Mouse (Mus musculus): ENCODE data around the gene Zfp668. TPM values are rescaled to one million over a fixed set of nuclear protein-coding genes. Genes with fewer than 3 reads are reported as not detected.
"Not testable (repeated sequence)": the region's sequence is repeated elsewhere in the genome, so short reads cannot be mapped to it uniquely, and the experiment has no call there.

The Zfp668 gene
- polyA plus RNA-seq, 1 experiment = 31.7 TPM

DNA sequence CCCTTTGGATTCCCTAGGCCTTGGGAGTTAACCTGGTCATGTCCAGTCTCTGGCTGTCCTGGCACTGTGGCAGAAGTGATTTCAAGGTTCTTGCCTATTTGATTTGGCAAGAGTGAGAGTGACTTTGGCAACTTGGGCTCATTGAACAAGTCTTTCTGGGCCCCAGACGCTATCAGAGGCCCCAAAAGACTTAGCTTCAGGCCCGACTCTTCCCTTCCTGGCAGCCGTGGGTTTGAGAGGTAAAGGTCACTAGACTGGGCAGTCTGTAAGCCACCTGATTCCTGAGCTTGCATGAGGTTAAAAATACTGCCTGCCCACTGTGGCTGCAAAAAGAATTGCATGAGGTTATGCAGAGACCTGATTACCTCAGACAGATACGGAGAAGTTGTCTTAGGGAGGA is 32.0 kb upstream of the Zfp668 start:
- no peak for DNase-seq (ENCODE audit: low read depth)

GRCm38 (mm10) chr7:127907939-127908338 is 31.3 kb upstream of the Zfp668 start:
- TF ChIP-seq POLR2A (IDR thresholded peaks at IDR 0.05; ENCODE audit: borderline replicate concordance, extremely low read depth, insufficient read depth, insufficient read length, poor library complexity, severe bottlenecking) (no peak), CTCF (IDR thresholded peaks at IDR 0.05; ENCODE audit: borderline replicate concordance, extremely low read depth, insufficient read depth, insufficient read length) (no peak)
- DNase-seq (ENCODE audit: low read depth) = no peak

More for the DNA sequence above, 32.0 kb upstream of the Zfp668 start:
- TF ChIP-seq POLR2A (IDR thresholded peaks at IDR 0.05; ENCODE audit: borderline replicate concordance, extremely low read depth, insufficient read depth, insufficient read length, poor library complexity, severe bottlenecking) = no peak
- TF ChIP-seq CTCF (IDR thresholded peaks at IDR 0.05; ENCODE audit: borderline replicate concordance, extremely low read depth, insufficient read depth, insufficient read length) = no peak

GRCm38 (mm10) chr7:127903971-127904796 is 27.6 kb upstream of the Zfp668 start, which contains the start of gene Bckdk:
Bckdk (plus strand) TSS chr7:127904082.
- peak; percentile 59; the same call in 1 of the 2 replicates for TF ChIP-seq POLR2A (IDR thresholded peaks at IDR 0.05; ENCODE audit: borderline replicate concordance, extremely low read depth, insufficient read depth, insufficient read length, poor library complexity, severe bottlenecking)
- peak; percentile 12; the same call in 1 of the 2 replicates for TF ChIP-seq CTCF (IDR thresholded peaks at IDR 0.05; ENCODE audit: borderline replicate concordance, extremely low read depth, insufficient read depth, insufficient read length)
- DNase-seq (ENCODE audit: low read depth) = peak; percentile 90

DNA sequence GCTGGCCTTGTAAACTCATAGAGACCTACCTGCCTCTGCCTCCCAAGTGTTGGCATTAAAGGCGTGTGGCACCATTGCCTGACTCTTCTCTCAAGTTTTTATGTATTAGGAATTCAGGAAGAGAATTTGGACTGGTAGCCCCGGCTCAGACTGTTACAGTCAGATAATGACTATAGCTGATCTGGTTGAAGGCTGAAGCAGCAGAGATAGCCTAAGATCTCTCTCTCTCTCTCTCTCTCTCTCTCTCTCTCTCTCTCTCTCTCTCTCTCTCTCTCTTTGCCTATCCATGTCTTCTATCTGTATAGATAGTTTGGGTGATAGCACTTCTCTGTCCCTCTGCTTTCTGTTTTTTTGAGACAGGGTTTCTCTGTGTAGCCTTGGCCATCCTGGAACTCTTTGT is 25.1 kb upstream of the Zfp668 start:
- no peak for DNase-seq (ENCODE audit: low read depth)
- TF ChIP-seq CTCF (IDR thresholded peaks at IDR 0.05; ENCODE audit: borderline replicate concordance, extremely low read depth, insufficient read depth, insufficient read length) (no peak), POLR2A (IDR thresholded peaks at IDR 0.05; ENCODE audit: borderline replicate concordance, extremely low read depth, insufficient read depth, insufficient read length, poor library complexity, severe bottlenecking) (no peak)

- no peak for DNase-seq (ENCODE audit: low read depth)
- TF ChIP-seq POLR2A (IDR thresholded peaks at IDR 0.05; ENCODE audit: borderline replicate concordance, extremely low read depth, insufficient read depth, insufficient read length, poor library complexity, severe bottlenecking) (no peak), CTCF (IDR thresholded peaks at IDR 0.05; ENCODE audit: borderline replicate concordance, extremely low read depth, insufficient read depth, insufficient read length) (no peak)
Measured at GRCm38 (mm10) chr7:127899997-127900396, 23.4 kb upstream of the Zfp668 start.

DNA sequence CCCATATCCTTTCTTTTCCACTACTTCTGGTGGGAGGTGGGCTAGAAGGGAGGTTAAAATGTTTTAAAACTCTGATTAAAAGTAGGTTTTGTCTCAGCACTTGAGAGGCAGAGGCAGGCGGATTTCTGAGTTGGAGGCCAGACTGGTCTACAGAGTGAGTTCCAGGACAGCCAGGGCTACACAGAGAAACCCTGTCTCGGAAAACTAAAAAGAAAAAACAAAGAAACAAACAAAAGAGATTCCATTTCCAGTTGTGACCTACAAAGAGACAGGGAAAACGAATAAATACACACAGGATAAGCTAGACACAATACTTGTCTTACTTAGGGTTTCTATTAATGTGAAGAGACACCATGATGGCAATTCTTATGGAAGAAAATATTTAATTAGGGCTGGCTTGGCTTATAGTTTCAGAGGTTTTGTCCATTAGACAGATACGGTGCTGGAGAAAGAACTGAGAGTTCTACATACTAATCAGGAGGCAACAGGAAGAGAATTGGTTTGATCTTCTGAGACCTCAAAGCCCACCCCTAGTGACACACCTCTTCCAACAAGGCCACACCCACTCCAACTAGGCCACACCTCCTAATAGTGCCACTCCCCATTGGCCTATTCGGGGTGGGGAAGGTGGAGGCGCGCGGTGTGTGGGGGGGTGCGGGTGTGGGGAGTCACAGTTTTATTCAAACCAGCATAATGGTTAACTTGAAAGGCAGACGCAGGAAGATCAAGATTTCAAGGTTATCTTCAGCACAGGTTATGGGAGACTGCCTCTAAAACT is 21.7 kb upstream of the Zfp668 start:
- no peak for DNase-seq (ENCODE audit: low read depth)
- TF ChIP-seq CTCF (IDR thresholded peaks at IDR 0.05; ENCODE audit: borderline replicate concordance, extremely low read depth, insufficient read depth, insufficient read length) (no peak), POLR2A (IDR thresholded peaks at IDR 0.05; ENCODE audit: borderline replicate concordance, extremely low read depth, insufficient read depth, insufficient read length, poor library complexity, severe bottlenecking) (no peak)

DNA sequence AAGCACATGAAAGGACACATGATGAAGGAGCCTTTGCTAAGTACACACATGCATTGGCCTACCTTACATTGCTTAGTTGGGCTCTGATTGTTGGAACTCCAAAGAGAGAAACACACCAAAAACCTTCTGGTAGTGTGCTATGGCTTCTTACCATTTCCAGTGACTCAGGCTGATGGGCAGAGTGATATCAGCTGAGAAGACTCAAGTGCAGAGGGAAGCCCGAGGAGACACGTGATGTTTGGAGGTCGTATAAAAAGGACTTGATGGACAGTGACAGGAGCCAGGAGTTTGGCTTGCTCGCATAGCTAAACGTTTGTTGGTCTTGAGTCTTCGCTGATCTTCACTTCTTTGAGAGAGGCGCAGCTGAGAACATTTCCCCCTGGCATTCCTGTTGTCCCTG is 20.9 kb upstream of the Zfp668 start:
- no peak for TF ChIP-seq POLR2A (IDR thresholded peaks at IDR 0.05; ENCODE audit: borderline replicate concordance, extremely low read depth, insufficient read depth, insufficient read length, poor library complexity, severe bottlenecking)
- no peak for TF ChIP-seq CTCF (IDR thresholded peaks at IDR 0.05; ENCODE audit: borderline replicate concordance, extremely low read depth, insufficient read depth, insufficient read length)
- DNase-seq (ENCODE audit: low read depth) = no peak

- TF ChIP-seq CTCF (IDR thresholded peaks at IDR 0.05; ENCODE audit: borderline replicate concordance, extremely low read depth, insufficient read depth, insufficient read length) = peak; percentile 65; the same call in 1 of the 2 replicates
- no peak for TF ChIP-seq POLR2A (IDR thresholded peaks at IDR 0.05; ENCODE audit: borderline replicate concordance, extremely low read depth, insufficient read depth, insufficient read length, poor library complexity, severe bottlenecking)
- DNase-seq (ENCODE audit: low read depth) = peak; percentile 42
Measured at GRCm38 (mm10) chr7:127896384-127896783, 19.8 kb upstream of the Zfp668 start.

DNA sequence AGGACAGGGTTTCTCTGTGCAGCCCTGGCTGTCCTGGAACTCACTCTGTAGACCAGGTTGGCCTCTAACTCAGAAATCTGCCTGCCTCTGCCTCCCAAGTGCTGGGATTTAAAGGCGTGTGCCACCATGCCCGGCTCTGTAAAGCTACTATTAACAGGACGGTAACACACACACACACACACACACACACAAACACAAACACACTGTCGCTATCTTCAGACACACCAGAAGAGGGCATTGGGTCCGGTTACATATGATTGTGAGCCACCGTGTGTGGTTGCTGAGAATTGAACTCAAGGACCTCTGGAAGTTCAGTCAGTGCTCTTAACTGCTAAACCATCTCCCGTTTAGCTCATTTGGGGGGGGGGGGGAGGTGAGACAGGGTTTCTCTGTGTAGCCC is 19.3 kb upstream of the Zfp668 start:
- DNase-seq (ENCODE audit: low read depth) = not testable (repeated sequence)

GRCm38 (mm10) chr7:127895442-127895841 is 18.8 kb upstream of the Zfp668 start, which contains the start of the genes Gm21974 and Vkorc1:
Gm21974 (minus strand) TSS chr7:127895454.
Vkorc1 (minus strand) TSS chr7:127895617.
- peak; percentile 99 for DNase-seq (ENCODE audit: low read depth)
- TF ChIP-seq CTCF (IDR thresholded peaks at IDR 0.05; ENCODE audit: borderline replicate concordance, extremely low read depth, insufficient read depth, insufficient read length) = peak; percentile 25; the same call in 1 of the 2 replicates
- TF ChIP-seq POLR2A (IDR thresholded peaks at IDR 0.05; ENCODE audit: borderline replicate concordance, extremely low read depth, insufficient read depth, insufficient read length, poor library complexity, severe bottlenecking) = peak; percentile 5; the same call in 1 of the 2 replicates

DNA sequence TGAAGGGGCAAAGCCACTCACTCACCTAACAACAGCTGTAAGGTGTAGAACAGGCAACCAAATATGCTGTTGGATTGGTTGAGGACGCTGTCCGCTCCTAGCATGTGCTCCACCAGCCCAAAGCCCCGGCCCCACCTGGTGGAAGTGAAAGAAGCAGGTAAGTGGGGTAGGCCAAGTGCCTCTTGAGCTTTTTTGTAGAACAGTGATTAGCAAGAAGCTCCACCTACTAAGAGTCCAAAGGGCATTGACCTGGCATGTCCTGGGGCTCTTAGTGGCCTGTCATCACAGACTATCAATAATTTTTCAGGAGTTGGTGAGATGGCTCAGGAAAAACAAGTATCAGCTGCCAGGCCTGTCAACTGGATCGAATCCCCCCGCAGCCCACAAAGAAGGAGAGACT is 17.9 kb upstream of the Zfp668 start:
- DNase-seq (ENCODE audit: low read depth) = no peak
- TF ChIP-seq CTCF (IDR thresholded peaks at IDR 0.05; ENCODE audit: borderline replicate concordance, extremely low read depth, insufficient read depth, insufficient read length) = no peak
- TF ChIP-seq POLR2A (IDR thresholded peaks at IDR 0.05; ENCODE audit: borderline replicate concordance, extremely low read depth, insufficient read depth, insufficient read length, poor library complexity, severe bottlenecking) = no peak

Measured in brain, embryonic 14.5 days (tissue).